Mouse (Mus musculus): ENCODE results near the gene Ltbp3.

DNA sequence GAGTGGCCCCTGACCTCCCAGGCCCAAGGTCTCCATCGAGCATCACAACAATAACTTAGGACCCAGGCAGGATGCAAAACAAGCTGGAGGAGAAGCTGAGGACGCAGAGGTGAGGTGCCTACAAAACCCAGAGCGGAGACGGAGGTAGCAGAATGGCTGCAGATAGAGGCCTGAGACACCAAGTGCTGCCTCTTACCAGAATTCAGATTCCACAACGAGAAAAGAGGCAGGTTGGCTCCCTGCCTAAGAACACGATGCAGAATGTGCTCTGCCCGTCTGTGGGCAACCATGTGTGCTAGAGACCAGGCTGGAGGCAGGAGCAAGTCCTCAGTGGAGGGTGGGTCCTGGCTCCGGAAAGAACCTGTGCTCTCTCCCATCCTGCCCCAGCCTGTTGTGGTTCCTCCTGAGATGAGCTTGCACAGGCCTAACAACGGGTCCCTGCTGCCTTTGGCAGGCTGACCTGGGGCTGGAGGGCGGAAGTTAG is 47.7 kb upstream of the Ltbp3 start:
- TF ChIP-seq CTCF (IDR thresholded peaks at IDR 0.05; ENCODE audit: borderline replicate concordance, insufficient read depth, low read length) (no peak), POLR2A (IDR thresholded peaks at IDR 0.05; ENCODE audit: low read depth, low read length) (no peak)

All from embryonic fibroblast, embryonic 13.5 days (primary cell).